Mouse (Mus musculus) intestine, embryonic 14.5 days (tissue): ENCODE results near the gene 4930444G20Rik. TPM values are rescaled to one million over a fixed set of nuclear protein-coding genes. Genes with fewer than 3 reads are reported as not detected.
A peak's percentile ranks its signal among the peaks of the same experiment; 100 is the strongest.
"Not testable (repeated sequence)": the region's sequence is repeated elsewhere in the genome, so short reads cannot be mapped to it uniquely, and the experiment has no call there.

Experiments used
- ATAC-seq: fragments of 200-750 bp; cut with Nextera tagmentation; replicated peaks from 2 replicates; pipeline ENCODE4 v1.8.0; 2017; ENCODE audit warnings: low read depth, moderate number of reproducible peaks, moderate TSS enrichment, moderate library complexity; ENCODE audit not compliant: low FRiP score, low TSS enrichment
- DNase-seq: peaks from one replicate; pipeline ENCODE4 v3.0.0-alpha.2; 2018; ENCODE audit warnings: low spot score
- H3K27ac ChIP-seq: fragments of 300-500 bp; sonication (generic); 2 replicates; pipeline ENCODE4 v1.5.1; 2014; ENCODE audit warnings: low read depth, mild to moderate bottlenecking, control low read depth
- H3K27me3 ChIP-seq: fragments of 300-500 bp; sonication (generic); replicated peaks from 2 replicates; pipeline ENCODE4 v1.6.1; 2014; ENCODE audit warnings: low read length, control low read depth; ENCODE audit not compliant: control insufficient read depth, insufficient read depth
- H3K36me3 ChIP-seq: fragments of 300-500 bp; sonication (generic); 2 replicates; pipeline ENCODE4 v1.6.1; 2014; ENCODE audit warnings: low read length, control low read depth; ENCODE audit not compliant: control insufficient read depth, insufficient read depth
- H3K4me1 ChIP-seq: fragments of 300-500 bp; sonication (generic); replicated peaks from 2 replicates; pipeline ENCODE4 v1.6.1; 2014; ENCODE audit warnings: low read length, control low read depth, mixed read lengths; ENCODE audit not compliant: control insufficient read depth, insufficient read depth
- H3K4me2 ChIP-seq: fragments of 300-500 bp; sonication (generic); 2 replicates; pipeline ENCODE4 v1.6.1; 2014; ENCODE audit warnings: low read length
- H3K4me3 ChIP-seq: fragments of 300-500 bp; sonication (generic); 2 replicates; pipeline ENCODE4 v1.5.1; 2014; ENCODE audit warnings: low read depth, low read length, control low read depth, mixed read lengths
- H3K9ac ChIP-seq: fragments of 300-500 bp; sonication (generic); 2 replicates; pipeline ENCODE4 v1.6.1; 2014; ENCODE audit warnings: mild to moderate bottlenecking, low read length
- H3K9me3 ChIP-seq: fragments of 300-500 bp; sonication (generic); 2 replicates; pipeline ENCODE4 v1.6.1; 2016; ENCODE audit warnings: low read length, control low read depth; ENCODE audit not compliant: control insufficient read depth
- WGBS: fragments of 180-500 bp; shearing (Covaris S2); extraction: QIAGEN DNeasy Blood & Tissue Kit; methylation state at CpG from one replicate; pipeline ENCODE4 v1.1.7; 2014; 5-methylcytosine and 5-hydroxymethylcytosine counted together
- polyA plus RNA-seq: library from polyadenylated mRNA; unstranded; fragments of >200 nt; fragmentation: Nextera tagmentation; extraction: Ambion mirVana; gene quantifications from 2 replicates; pipeline ENCODE4 v1.2.1, GENCODE M21; 2014

The 4930444G20Rik gene
- not detected in 2 replicates for polyA plus RNA-seq

DNA sequence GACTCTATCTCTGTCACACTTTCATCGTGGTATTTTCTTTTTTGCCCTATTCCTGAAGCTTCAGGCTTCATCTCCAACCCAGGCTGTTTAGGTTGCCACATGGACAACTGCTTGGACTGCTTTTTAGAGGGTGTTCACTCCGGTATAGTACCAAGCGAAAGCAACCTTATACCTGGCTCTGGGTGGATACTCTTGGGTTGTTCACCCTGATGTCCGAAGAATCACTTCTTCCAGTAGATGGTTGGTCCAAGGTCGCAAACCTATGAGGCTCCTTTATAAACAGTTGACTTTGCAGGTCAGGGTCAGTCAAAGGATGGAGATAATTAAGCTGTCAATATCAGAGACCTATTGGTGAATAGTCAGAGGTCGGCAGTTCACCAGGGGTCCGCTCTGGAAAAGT, at the start of gene 4930444G20Rik:
Gene 4930444G20Rik, minus strand, starts transcription at position 101 of the 400 bp plus-strand sequence.
- H3K9ac ChIP-seq, DNase-seq, H3K4me1 ChIP-seq, H3K27ac ChIP-seq, H3K4me2 ChIP-seq, H3K36me3 ChIP-seq, H3K4me3 ChIP-seq, H3K9me3 ChIP-seq, H3K27me3 ChIP-seq, ATAC-seq: not testable (repeated sequence)
- 93% methylated on average over 7 of the region's 7 CpGs for WGBS

DNA sequence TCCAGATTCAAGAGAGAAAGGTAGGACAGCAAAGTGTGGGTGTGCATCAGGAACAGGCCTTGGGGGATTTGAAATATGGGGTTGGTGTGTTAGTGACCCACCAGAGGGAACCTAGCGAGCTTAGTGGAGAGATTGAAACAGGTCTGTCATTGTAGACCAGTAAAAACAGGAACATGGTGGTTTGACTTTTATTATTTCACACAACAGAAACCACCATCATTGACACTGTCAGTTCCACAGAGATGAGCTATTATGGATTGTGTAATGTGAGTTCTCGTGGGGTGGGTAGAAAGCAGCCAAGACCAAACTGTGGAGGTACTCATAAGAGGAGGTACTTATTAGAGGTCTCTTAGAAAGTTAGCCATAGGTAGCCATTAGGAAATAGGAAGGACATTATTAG, 6.7 kb upstream of the 4930444G20Rik start:
- no peaks in the 10 kb centered on the region for H3K36me3 ChIP-seq
- H3K9ac ChIP-seq = no peak overlapping the region
- H3K27me3 ChIP-seq = no peaks in the 10 kb centered on the region
- H3K9me3 ChIP-seq = no peaks in the 10 kb centered on the region
- no peaks in the 10 kb centered on the region for H3K4me1 ChIP-seq
- DNase-seq = no peak
- no peak overlapping the region for H3K4me2 ChIP-seq
- H3K27ac ChIP-seq = no peak overlapping the region
- ATAC-seq = no peak
- H3K4me3 ChIP-seq = no peak overlapping the region
- WGBS = 100% methylated on average over 2 of the region's 2 CpGs

DNA sequence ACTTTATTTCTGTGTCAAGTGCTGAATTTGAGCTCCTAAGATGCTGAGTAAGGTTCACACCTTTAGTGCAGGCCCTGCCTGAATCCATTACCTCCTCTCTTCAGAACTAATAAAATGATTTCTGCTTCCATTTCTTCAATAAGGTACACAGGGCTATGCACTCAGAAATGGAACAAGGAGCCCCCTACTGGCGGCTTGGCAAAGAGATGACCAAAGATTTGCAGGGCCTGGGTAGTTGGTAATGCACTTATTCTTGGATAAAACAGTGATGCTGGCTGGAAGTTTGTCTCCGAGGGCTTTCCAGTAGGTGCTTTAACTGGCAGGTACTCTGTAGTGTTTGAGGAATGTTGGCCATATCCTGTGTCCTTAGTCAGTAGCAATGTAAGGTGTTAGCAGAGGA, 4.9 kb upstream of the 4930444G20Rik start:
- Histone ChIP-seq H3K4me2 (no peak overlapping the region), H3K27ac (no peak overlapping the region), H3K4me1 (no peaks in the 10 kb centered on the region), H3K9ac (no peak overlapping the region), H3K9me3 (no peaks in the 10 kb centered on the region), H3K27me3 (no peaks in the 10 kb centered on the region), H3K4me3 (no peak overlapping the region), H3K36me3 (no peaks in the 10 kb centered on the region)
- 63% methylated on average over 2 of the region's 2 CpGs for WGBS
- ATAC-seq (no peak), DNase-seq (no peak)

DNA sequence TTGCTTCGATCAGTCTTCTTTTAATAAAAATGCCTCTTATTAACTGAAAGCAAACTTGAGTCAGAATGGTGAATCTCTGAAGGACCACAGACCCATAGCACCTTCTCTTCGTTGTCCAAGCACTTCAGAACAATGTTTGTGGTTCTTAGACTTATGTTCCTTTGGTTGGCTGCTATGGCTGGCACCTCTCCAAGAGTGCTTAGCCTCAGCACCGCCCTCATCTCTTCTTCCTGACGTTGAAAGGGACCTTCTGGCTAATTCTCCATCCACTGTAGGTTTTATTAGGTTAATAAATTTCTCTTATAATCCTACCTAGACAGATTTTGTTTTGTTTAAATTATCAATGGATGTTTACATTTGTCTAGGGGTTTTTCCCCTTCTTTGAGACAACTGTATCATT, 2.7 kb upstream of the 4930444G20Rik start:
- WGBS = 31% methylated on average over 4 of the region's 4 CpGs
- DNase-seq = no peak
- no peak overlapping the region for H3K4me3 ChIP-seq

DNA sequence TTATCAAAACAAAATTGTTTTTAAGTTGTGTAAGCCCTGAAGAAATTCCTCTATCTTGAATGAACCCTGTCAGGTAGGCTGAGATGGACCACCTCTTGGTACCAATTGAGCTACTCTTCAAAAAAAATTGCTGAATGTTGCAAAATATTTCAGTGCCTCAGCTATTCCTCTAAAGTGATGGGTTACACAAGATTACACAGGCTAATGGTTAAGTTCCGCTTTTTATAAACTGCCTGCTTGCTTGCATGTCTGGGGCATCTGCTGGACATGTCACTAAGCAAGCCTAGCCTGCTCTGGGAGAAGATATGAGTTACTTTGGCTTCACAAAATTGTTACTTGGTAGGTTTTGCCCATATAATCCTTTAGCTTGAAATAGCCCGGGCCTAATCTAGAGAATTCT, 2.3 kb upstream of the 4930444G20Rik start:
- Histone ChIP-seq H3K27me3 (no peaks in the 10 kb centered on the region), H3K9ac (no peak overlapping the region), H3K4me2 (no peak overlapping the region), H3K36me3 (no peaks in the 10 kb centered on the region), H3K27ac (no peak overlapping the region), H3K4me1 (no peaks in the 10 kb centered on the region), H3K4me3 (no peak overlapping the region), H3K9me3 (no peaks in the 10 kb centered on the region)
- ATAC-seq (no peak), DNase-seq (no peak)
- 89% methylated on average over 2 of the region's 2 CpGs for WGBS

More for the DNA sequence above, 2.7 kb upstream of the 4930444G20Rik start:
- H3K36me3 ChIP-seq = no peaks in the 10 kb centered on the region
- H3K4me1 ChIP-seq = no peaks in the 10 kb centered on the region
- H3K27me3 ChIP-seq = no peaks in the 10 kb centered on the region
- no peak for ATAC-seq
- no peak overlapping the region for H3K27ac ChIP-seq
- H3K9me3 ChIP-seq = no peaks in the 10 kb centered on the region
- H3K4me2 ChIP-seq = no peak overlapping the region
- no peak overlapping the region for H3K9ac ChIP-seq

DNA sequence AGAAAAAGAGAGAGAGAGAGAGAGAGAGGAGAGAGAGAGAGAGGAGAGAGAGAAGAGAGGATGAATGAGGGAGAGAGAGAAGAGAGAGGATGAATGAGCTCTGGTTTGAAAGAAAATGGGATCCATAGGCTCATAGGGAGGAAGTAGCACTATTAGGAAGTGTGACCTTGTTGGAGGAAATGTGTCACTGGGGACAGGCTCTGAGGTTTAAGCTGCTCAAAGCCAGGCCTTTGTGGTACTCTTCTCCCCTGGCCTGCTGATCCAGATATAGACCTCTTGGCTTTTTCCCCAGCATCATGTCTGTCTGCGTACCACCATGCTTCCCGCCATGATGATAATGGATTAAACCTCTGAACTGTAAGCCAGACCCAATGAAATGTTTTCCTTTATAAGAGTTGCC, 8.5 kb downstream of the 4930444G20Rik start:
- 83% methylated on average over 2 of the region's 2 CpGs for WGBS
- Histone ChIP-seq H3K4me1 (no peaks in the 10 kb centered on the region), H3K4me3 (peak overlapping the region; percentile 47; the same call in 1 of the 2 replicates), H3K9ac (no peak overlapping the region), H3K9me3 (no peaks in the 10 kb centered on the region), H3K36me3 (no peaks in the 10 kb centered on the region), H3K27ac (no peak overlapping the region), H3K4me2 (peak overlapping the region; percentile 86), H3K27me3 (0 out of 2 replicates have a peak, but pooled peaks cover 3% of the 10 kb centered on the region)
- no peak for ATAC-seq
- DNase-seq = no peak

DNA sequence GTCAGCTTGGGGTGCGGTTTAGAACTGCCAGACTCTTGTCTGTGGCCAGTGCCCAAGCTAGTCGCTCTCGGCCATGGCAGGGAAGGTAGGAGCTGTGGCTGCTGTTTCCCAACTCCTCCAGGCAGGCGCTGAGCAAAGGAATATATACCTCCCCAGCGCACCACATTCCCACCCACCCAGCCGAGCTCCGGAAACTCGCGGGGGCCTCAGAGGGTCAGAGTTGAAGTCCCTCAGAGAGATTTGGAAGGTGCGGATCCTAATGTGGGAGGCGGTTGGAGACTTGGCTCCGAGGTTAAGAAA, 8.9 kb downstream of the 4930444G20Rik start:
- H3K27ac ChIP-seq = no peak overlapping the region
- no peaks in the 10 kb centered on the region for H3K9me3 ChIP-seq
- no peaks in the 10 kb centered on the region for H3K4me1 ChIP-seq
- peak overlapping the region; percentile 47 for H3K4me3 ChIP-seq
- no peaks in the 10 kb centered on the region for H3K36me3 ChIP-seq
- 0 out of 2 replicates have a peak, but pooled peaks cover 3% of the 10 kb centered on the region for H3K27me3 ChIP-seq
- DNase-seq (no peak), ATAC-seq (no peak)
- peak overlapping the region; percentile 86 for H3K4me2 ChIP-seq
- H3K9ac ChIP-seq = no peak overlapping the region
- WGBS = 15% methylated on average over 12 of the region's 12 CpGs

DNA sequence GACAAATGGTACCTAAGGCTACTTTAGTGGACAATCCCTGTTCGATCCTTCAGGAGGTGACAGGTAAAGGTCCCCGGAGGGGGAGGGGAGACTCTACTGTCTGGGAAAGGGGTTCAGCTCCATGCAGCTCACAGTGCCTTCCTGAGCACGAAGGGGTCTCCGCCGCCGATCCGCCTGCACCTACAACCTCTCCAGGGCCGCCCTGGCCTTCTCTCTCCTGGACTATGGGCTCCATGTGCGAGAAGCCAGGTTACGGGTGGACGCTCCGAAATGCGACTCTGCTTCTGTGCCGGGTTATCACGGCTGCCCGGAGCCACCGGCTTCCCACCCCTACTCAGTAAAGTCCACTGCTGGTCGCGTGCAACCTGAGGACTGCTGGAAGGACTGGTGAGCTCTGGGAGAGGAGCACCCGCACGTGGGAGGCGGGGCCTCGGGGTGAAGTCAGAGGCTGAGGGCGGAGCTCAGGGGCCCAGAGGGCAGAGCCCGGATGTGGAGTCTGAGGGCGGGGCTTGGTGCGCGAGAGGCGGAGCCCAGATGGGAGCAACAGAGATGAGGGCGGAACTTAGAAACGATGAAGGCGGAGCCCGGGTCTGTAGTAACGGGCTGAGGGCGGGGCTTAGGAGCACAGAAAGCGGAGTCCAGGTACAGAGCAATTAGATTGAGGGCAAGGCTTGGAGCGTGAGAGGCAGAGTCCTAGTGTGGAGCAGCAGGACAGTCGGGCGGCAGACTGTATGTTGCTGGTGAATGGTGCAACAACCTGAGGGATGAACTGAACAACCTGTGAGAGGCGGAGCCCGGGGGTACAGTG, 9.5 kb downstream of the 4930444G20Rik start:
- H3K4me2 ChIP-seq = peak overlapping the region; percentile 86
- H3K27ac ChIP-seq = no peak overlapping the region
- peak; percentile 98 for ATAC-seq
- peak; percentile 97 for DNase-seq
- H3K36me3 ChIP-seq = no peaks in the 10 kb centered on the region
- no peaks in the 10 kb centered on the region for H3K4me1 ChIP-seq
- peak overlapping the region; percentile 47 for H3K4me3 ChIP-seq
- WGBS = 7% methylated on average over 41 of the region's 41 CpGs
- H3K9ac ChIP-seq = peak overlapping the region; percentile 38
- 0 out of 2 replicates have a peak, but pooled peaks cover 3% of the 10 kb centered on the region for H3K27me3 ChIP-seq
- no peaks in the 10 kb centered on the region for H3K9me3 ChIP-seq

DNA sequence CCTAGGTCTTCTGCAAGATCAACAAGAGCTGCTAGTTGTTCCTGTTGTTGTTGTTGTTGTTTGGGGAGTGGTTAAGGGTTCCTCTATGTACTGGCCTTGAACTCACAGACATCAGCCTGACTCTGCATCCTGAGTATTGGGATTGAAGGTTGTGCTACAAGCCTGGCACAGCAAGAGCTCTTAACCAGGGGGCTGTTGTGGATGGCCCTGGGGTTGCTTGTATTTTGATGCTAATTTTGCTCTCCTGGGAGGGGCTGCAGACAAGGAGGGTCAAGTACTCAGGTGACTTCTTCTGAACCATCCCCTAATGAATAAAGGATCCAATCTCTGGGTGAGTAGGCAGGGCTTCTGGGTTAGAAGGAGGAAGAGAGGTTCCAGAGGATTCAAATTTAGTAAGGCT, 12.6 kb downstream of the 4930444G20Rik start:
- Histone ChIP-seq H3K27me3 (no peaks in the 10 kb centered on the region), H3K9me3 (no peaks in the 10 kb centered on the region), H3K27ac (no peak overlapping the region), H3K9ac (no peak overlapping the region), H3K4me2 (no peak overlapping the region), H3K36me3 (no peaks in the 10 kb centered on the region), H3K4me1 (no peaks in the 10 kb centered on the region), H3K4me3 (no peak overlapping the region)
- no peak for ATAC-seq
- no peak for DNase-seq
